Mouse (Mus musculus): ENCODE data around the gene Mettl21a. TPM values are rescaled to one million over a fixed set of nuclear protein-coding genes. Genes with fewer than 3 reads are reported as not detected.
A peak's percentile ranks its signal among the peaks of the same experiment; 100 is the strongest.
"Not testable (repeated sequence)": the region's sequence is repeated elsewhere in the genome, so short reads cannot be mapped to it uniquely, and the experiment has no call there.

The Mettl21a gene
- 21.5 and 22.0 TPM in 2 replicates for polyA plus RNA-seq (2015; fragmentation: Nextera tagmentation; extraction: Ambion mirVana)

DNA sequence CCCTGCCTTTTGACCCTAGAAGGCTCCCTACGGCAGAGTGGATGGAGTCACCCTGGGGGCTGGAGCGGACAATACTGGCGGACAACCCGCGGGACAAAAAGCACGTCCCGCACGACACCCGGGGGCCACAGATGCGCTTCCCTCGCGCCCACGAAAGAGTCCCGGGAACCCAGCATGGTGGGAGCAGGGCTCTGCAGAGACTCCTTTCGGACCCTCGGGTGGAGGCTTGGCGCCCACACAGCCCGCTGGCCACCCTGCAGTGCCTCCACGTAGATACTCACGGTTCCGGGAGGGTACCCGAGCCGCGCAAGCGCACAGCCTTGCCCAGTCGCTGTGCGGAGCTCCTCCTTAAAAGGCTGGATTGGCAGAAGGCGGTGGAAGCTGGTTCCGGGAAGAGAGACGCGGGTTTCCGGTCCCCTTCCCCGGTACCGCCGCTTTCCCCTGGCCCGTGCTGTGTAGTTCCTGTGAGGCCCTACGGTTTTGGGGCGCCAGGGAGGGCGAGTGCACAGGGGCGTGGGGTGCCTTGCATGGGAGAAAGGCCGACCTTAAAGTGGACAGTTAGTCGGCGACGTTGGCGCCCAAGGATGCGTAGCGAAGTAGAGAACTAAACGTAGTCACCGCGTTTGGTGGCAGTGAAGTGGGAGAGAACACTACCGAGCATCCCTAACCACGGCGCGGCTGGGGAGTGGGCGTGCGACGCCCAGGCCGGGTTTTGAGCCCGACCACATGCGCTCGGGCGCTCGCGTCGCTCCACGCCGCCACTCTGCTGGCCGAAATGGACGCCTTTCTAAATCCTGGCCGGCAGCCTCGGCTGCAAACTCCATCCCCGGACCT, at the start of gene Mettl21a:
TSS of gene Mettl21a (minus strand) at position 362 of the 834 bp plus-strand sequence.
- Histone ChIP-seq H3K9ac (replicated peaks; ENCODE audit: low read length) (peak within 1 kb of the TSS; percentile 93), H3K4me3 (ENCODE audit: low read length) (peak within 1 kb of the TSS; percentile 79), H3K27ac (ENCODE audit: low read length) (peak within 1 kb of the TSS; percentile 97), H3K36me3 (ENCODE audit: insufficient read depth, low read length) (peaks cover 3% of the 10 kb centered on the region; the same call in 1 of the 2 replicates), H3K9me3 (ENCODE audit: low read length) (no peaks in the 10 kb centered on the region), H3K4me1 (ENCODE audit: insufficient read depth, low read length) (peaks cover 27% of the 10 kb centered on the region), H3K27me3 (ENCODE audit: insufficient read depth, low read length) (no peaks in the 10 kb centered on the region), H3K4me2 (replicated peaks; ENCODE audit: low read depth, low read length) (peak within 1 kb of the TSS; percentile 67)
- ATAC-seq (ENCODE audit: low FRiP score, low TSS enrichment): peak; percentile 96
- under 1% methylated on average over 72 of the region's 72 CpGs for WGBS

DNA sequence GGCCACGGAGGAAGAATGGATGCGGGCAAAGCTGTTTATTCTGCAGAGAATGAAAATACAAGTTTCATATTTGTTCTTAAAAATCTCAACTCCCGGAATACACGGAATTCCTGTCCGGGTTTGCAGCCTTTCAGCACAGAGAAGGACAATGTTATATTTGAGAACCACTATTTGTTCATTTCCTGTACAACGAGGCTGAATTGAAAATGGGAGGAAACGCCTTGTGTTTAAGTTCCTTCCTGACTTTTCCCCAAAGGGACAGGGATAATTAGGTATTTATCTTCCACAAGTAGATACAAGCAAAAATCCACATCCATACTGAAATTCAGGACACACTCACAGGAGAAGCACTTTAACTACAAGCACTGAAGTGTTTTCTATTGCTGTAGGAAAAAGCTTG, 41.8 kb upstream of the Mettl21a start:
- Histone ChIP-seq H3K27me3 (ENCODE audit: insufficient read depth, low read length) (no peaks in the 10 kb centered on the region), H3K36me3 (ENCODE audit: insufficient read depth, low read length) (no peaks in the 10 kb centered on the region), H3K9ac (replicated peaks; ENCODE audit: low read length) (no peak overlapping the region), H3K9me3 (ENCODE audit: low read length) (no peaks in the 10 kb centered on the region), H3K4me3 (ENCODE audit: low read length) (no peak overlapping the region), H3K4me1 (ENCODE audit: insufficient read depth, low read length) (no peaks in the 10 kb centered on the region), H3K4me2 (replicated peaks; ENCODE audit: low read depth, low read length) (no peak overlapping the region), H3K27ac (ENCODE audit: low read length) (peak overlapping the region; percentile 80)
- no peak for ATAC-seq (ENCODE audit: low FRiP score, low TSS enrichment)
- WGBS: 57% methylated on average over 7 of the region's 7 CpGs

DNA sequence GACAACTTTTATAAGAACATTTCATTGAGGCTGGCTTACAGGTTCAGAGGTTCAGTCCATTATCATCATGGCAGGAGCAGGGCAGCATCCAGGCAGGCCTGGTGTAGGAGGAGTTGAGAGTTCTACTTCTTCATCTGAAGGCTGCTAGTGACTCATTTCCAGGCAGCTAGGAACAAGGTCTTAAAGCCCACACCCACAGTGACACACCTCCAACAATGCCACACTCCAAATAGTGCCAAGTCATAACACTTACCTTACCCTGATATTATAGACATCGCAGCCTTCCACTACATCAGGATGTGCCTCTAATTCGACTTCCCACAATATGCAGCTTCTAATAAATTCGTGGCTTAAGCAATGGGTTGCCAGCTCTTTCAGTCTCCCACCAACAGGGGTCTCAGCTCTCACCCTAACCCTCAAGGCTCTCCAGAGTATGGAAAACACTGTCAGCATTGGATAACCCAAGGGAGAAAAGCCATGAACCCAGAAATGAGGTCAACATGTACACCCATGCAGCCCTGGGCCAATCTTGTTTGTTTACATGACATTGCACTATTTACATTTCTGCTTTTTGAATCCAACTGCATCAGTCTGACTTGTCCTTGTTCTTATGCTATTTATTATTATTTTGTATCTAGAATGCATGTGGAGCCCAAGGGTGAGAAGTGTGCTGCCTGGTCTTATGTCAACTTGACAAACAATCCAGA, 39.5 kb upstream of the Mettl21a start:
- Histone ChIP-seq H3K9me3 (ENCODE audit: low read length) (no peaks in the 10 kb centered on the region), H3K4me2 (replicated peaks; ENCODE audit: low read depth, low read length) (no peak overlapping the region), H3K4me3 (ENCODE audit: low read length) (no peak overlapping the region), H3K9ac (replicated peaks; ENCODE audit: low read length) (no peak overlapping the region), H3K36me3 (ENCODE audit: insufficient read depth, low read length) (no peaks in the 10 kb centered on the region), H3K27me3 (ENCODE audit: insufficient read depth, low read length) (no peaks in the 10 kb centered on the region), H3K27ac (ENCODE audit: low read length) (no peak overlapping the region), H3K4me1 (ENCODE audit: insufficient read depth, low read length) (no peaks in the 10 kb centered on the region)
- ATAC-seq (ENCODE audit: low FRiP score, low TSS enrichment): no peak
- 88% methylated on average over 3 of the region's 3 CpGs for WGBS

DNA sequence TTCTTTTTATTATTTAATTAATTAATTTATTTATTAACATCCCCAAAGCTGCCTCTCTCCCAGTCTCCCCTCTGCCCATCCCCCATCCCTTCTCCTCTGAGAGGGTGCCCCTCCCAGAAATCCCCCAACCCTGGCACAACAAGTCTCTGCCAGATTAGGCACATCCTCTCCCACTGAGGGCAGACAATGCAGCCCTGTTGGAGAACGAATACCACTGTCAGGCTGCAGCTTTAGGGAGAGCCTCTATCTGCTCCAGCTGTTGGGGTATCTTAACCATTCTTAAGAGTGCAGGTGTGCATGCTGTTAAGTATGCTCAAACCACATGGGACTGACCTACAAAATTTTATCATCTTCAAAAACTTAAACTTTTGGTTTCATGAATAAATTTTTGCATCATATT, 38.4 kb upstream of the Mettl21a start:
- no peaks in the 10 kb centered on the region for H3K9me3 ChIP-seq (ENCODE audit: low read length)
- no peak for ATAC-seq (ENCODE audit: low FRiP score, low TSS enrichment)
- no peak overlapping the region for H3K9ac ChIP-seq (replicated peaks; ENCODE audit: low read length)
- no peak overlapping the region for H3K27ac ChIP-seq (ENCODE audit: low read length)
- no peaks in the 10 kb centered on the region for H3K4me1 ChIP-seq (ENCODE audit: insufficient read depth, low read length)
- H3K4me2 ChIP-seq (replicated peaks; ENCODE audit: low read depth, low read length): no peak overlapping the region
- H3K36me3 ChIP-seq (ENCODE audit: insufficient read depth, low read length): no peaks in the 10 kb centered on the region
- no peak overlapping the region for H3K4me3 ChIP-seq (ENCODE audit: low read length)
- no peaks in the 10 kb centered on the region for H3K27me3 ChIP-seq (ENCODE audit: insufficient read depth, low read length)
- WGBS: 47% methylated on average over 1 of the region's 1 CpGs

DNA sequence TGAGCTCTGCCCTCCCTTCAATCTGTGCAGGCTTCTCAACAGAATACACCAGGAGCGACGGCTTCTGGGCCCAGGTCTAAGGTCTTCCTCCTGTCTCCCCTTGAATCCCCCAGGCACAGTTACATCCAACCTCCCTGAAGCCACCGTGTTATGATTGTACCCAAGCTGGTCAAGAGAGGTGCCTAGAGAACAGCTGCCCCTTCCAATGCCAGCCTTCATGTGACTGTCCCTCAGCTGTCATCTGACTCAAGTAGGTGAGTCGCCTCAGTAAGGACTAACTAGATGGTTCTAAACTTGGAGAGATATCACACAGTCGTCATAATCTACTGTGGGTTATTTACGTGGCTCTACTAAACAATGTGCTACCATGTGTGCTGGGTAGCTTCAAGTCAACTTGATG, 36.7 kb upstream of the Mettl21a start:
- no peaks in the 10 kb centered on the region for H3K4me1 ChIP-seq (ENCODE audit: insufficient read depth, low read length)
- no peak for ATAC-seq (ENCODE audit: low FRiP score, low TSS enrichment)
- no peak overlapping the region for H3K27ac ChIP-seq (ENCODE audit: low read length)
- H3K4me2 ChIP-seq (replicated peaks; ENCODE audit: low read depth, low read length): no peak overlapping the region
- no peak overlapping the region for H3K9ac ChIP-seq (replicated peaks; ENCODE audit: low read length)
- H3K9me3 ChIP-seq (ENCODE audit: low read length): no peaks in the 10 kb centered on the region
- H3K27me3 ChIP-seq (ENCODE audit: insufficient read depth, low read length): no peaks in the 10 kb centered on the region
- H3K4me3 ChIP-seq (ENCODE audit: low read length): no peak overlapping the region
- no peaks in the 10 kb centered on the region for H3K36me3 ChIP-seq (ENCODE audit: insufficient read depth, low read length)
- 88% methylated on average over 6 of the region's 6 CpGs for WGBS

DNA sequence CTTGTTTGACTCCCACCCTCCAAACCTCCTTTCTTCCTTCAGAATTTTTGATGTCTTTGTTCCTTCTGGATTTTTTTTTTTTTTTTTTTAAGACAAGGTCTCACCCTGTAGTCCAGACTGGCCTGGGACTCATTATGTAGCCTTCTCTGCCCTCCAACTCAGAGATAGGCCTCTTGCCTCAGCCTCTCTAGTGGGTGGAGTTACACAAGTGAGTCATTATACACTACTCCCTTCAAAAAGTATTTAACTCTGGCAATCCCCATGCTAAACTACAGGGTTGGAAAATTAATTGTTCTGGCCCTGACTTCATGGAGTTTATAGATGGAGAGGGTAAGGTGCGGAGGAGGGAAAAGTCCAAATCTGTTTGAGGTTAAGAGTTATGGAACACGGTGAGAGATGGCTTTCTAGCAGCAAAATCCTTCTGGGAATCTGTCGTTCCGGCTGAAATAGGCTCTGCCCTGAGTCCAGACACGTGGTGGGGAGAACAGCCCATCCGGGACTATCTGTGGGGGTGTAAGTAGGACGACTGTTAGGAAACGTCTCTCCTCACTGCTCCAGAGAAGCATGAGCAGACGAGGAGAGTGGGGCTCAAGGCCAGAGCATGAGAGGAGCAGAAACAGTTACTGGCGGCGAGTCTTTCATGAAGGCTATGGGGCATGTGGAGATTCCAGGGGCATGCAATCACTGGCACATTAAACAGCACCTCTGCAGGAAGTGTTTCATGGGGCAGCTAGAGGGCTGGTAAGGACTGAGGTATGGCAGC, 32.5 kb upstream of the Mettl21a start:
- Histone ChIP-seq H3K9ac (replicated peaks; ENCODE audit: low read length) (no peak overlapping the region), H3K4me3 (ENCODE audit: low read length) (no peak overlapping the region), H3K4me2 (replicated peaks; ENCODE audit: low read depth, low read length) (no peak overlapping the region), H3K27me3 (ENCODE audit: insufficient read depth, low read length) (no peaks in the 10 kb centered on the region), H3K36me3 (ENCODE audit: insufficient read depth, low read length) (no peaks in the 10 kb centered on the region), H3K9me3 (ENCODE audit: low read length) (no peaks in the 10 kb centered on the region), H3K27ac (ENCODE audit: low read length) (no peak overlapping the region), H3K4me1 (ENCODE audit: insufficient read depth, low read length) (no peaks in the 10 kb centered on the region)
- ATAC-seq (ENCODE audit: low FRiP score, low TSS enrichment): no peak
- 71% methylated on average over 11 of the region's 11 CpGs for WGBS

DNA sequence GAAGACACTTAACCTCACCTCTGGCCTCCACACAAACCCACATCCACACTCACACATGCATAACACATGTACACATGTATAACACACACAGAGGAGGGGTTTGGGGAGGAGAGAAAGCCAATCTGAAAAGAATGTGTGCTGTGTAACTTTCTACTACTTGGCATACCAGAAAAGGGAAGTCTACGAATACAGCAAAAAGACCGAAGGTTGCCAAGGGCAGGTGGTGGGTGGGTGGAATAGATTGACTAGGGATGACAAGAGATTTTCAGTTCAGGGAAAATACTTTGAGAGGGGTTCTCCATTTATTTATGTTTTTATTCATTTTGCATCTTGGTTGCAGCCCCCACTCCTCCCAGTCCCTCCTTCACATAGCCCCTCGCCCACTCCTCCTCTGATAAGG, 27.5 kb upstream of the Mettl21a start:
- H3K4me1 ChIP-seq (ENCODE audit: insufficient read depth, low read length): no peaks in the 10 kb centered on the region
- H3K27me3 ChIP-seq (ENCODE audit: insufficient read depth, low read length): no peaks in the 10 kb centered on the region
- no peaks in the 10 kb centered on the region for H3K36me3 ChIP-seq (ENCODE audit: insufficient read depth, low read length)
- H3K4me2 ChIP-seq (replicated peaks; ENCODE audit: low read depth, low read length): no peak overlapping the region
- no peak overlapping the region for H3K27ac ChIP-seq (ENCODE audit: low read length)
- H3K9ac ChIP-seq (replicated peaks; ENCODE audit: low read length): no peak overlapping the region
- ATAC-seq (ENCODE audit: low FRiP score, low TSS enrichment): no peak
- H3K4me3 ChIP-seq (ENCODE audit: low read length): no peak overlapping the region
- H3K9me3 ChIP-seq (ENCODE audit: low read length): no peaks in the 10 kb centered on the region
- 97% methylated on average over 3 of the region's 3 CpGs for WGBS

DNA sequence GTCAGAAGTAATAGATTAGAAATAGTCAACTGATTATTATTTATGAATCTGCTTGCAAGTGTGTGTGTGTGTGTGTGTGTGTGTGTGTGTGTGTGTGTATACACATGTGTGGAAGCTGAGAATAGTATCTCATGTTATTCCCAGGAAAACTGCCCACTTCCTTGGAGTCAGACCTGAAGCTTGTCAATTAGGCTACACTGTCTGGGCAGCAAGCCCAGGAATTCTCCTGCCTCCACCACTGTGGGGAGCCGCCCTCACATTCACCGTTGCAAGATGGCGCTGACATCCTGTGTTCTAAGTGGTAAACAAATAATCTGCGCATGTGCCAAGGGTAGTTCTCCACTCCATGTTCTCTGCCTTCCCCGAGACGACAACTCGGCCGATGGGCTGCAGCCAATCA, 25.5 kb upstream of the Mettl21a start:
- not testable (repeated sequence) for H3K9ac ChIP-seq (replicated peaks; ENCODE audit: low read length); H3K36me3 ChIP-seq (ENCODE audit: insufficient read depth, low read length); H3K4me1 ChIP-seq (ENCODE audit: insufficient read depth, low read length); H3K27me3 ChIP-seq (ENCODE audit: insufficient read depth, low read length); H3K27ac ChIP-seq (ENCODE audit: low read length); H3K9me3 ChIP-seq (ENCODE audit: low read length); H3K4me2 ChIP-seq (replicated peaks; ENCODE audit: low read depth, low read length); ATAC-seq (ENCODE audit: low FRiP score, low TSS enrichment); H3K4me3 ChIP-seq (ENCODE audit: low read length)
- 96% methylated on average over 8 of the region's 8 CpGs for WGBS

DNA sequence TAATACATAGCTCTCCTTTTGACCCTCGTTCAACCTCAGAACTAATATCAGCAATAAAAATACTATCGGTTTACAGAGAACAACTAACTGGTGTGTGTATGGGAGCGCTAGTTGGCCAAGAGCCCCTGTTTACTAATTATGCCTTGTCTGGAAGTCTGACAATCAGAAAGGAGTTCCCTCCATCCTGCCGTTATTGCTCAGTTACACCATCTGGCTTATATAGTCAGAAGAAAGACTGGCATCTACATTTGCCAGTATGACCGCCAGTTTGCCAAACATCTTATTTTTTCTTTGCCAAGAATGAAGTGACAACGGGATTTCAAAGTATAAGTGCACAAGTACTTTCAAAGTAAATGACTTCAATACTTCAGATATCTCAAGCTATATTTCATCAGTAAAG, 24.0 kb upstream of the Mettl21a start:
- WGBS: 88% methylated on average over 6 of the region's 6 CpGs
- no peak for ATAC-seq (ENCODE audit: low FRiP score, low TSS enrichment)
- no peak overlapping the region for H3K9ac ChIP-seq (replicated peaks; ENCODE audit: low read length)
- no peak overlapping the region for H3K27ac ChIP-seq (ENCODE audit: low read length)
- no peaks in the 10 kb centered on the region for H3K36me3 ChIP-seq (ENCODE audit: insufficient read depth, low read length)
- H3K4me2 ChIP-seq (replicated peaks; ENCODE audit: low read depth, low read length): no peak overlapping the region
- H3K27me3 ChIP-seq (ENCODE audit: insufficient read depth, low read length): no peaks in the 10 kb centered on the region
- H3K9me3 ChIP-seq (ENCODE audit: low read length): no peaks in the 10 kb centered on the region
- no peaks in the 10 kb centered on the region for H3K4me1 ChIP-seq (ENCODE audit: insufficient read depth, low read length)
- no peak overlapping the region for H3K4me3 ChIP-seq (ENCODE audit: low read length)
